Mouse (Mus musculus) embryonic facial prominence, embryonic 15.5 days (tissue): ENCODE data around the gene Mrpl9. TPM values are rescaled to one million over a fixed set of nuclear protein-coding genes. Genes with fewer than 3 reads are reported as not detected.

Experiments used
- ATAC-seq: fragments of 200-750 bp; cut with Nextera tagmentation; 2 replicates; pipeline ENCODE4 v1.8.0; 2017; ENCODE audit warnings: low read depth, moderate TSS enrichment; ENCODE audit not compliant: insufficient number of reproducible peaks, low FRiP score, low TSS enrichment
- H3K27ac ChIP-seq: fragments of 300-500 bp; sonication (generic); replicated peaks from 2 replicates; pipeline ENCODE4 v1.5.1; 2015; ENCODE audit warnings: mild to moderate bottlenecking, inconsistent platforms
- H3K27me3 ChIP-seq: fragments of 300-500 bp; sonication (generic); 2 replicates; pipeline ENCODE4 v1.6.1; 2015; ENCODE audit warnings: inconsistent platforms
- H3K36me3 ChIP-seq: fragments of 300-500 bp; sonication (generic); 2 replicates; pipeline ENCODE4 v1.6.1; 2015; ENCODE audit warnings: mild to moderate bottlenecking, inconsistent platforms
- H3K4me1 ChIP-seq: fragments of 300-500 bp; sonication (generic); 2 replicates; pipeline ENCODE4 v1.6.1; 2015; ENCODE audit warnings: inconsistent platforms
- H3K4me2 ChIP-seq: fragments of 300-500 bp; sonication (generic); replicated peaks from 2 replicates; pipeline ENCODE4 v1.6.1; 2015; ENCODE audit warnings: mild to moderate bottlenecking, inconsistent platforms
- H3K4me3 ChIP-seq: fragments of 300-500 bp; sonication (generic); replicated peaks from 2 replicates; pipeline ENCODE4 v1.5.1; 2015; ENCODE audit warnings: mild to moderate bottlenecking, inconsistent platforms
- H3K9ac ChIP-seq: fragments of 300-500 bp; sonication (generic); 2 replicates; pipeline ENCODE4 v1.6.1; 2015; ENCODE audit warnings: inconsistent platforms
- H3K9me3 ChIP-seq: fragments of 300-500 bp; sonication (generic); replicated peaks from 2 replicates; pipeline ENCODE4 v1.6.1; 2016; ENCODE audit warnings: inconsistent platforms
- WGBS: fragments of 180-500 bp; shearing (Covaris S2); methylation state at CpG from one replicate; pipeline ENCODE4 v1.1.7; 2015; 5-methylcytosine and 5-hydroxymethylcytosine counted together
- polyA plus RNA-seq: library from polyadenylated mRNA; unstranded; fragments of >200 nt; fragmentation: Nextera tagmentation; extraction: Ambion mirVana; gene quantifications from 2 replicates; pipeline ENCODE4 v1.2.1, GENCODE M21; 2015

Gene Mrpl9
- 63.7 and 64.4 TPM in 2 replicates for polyA plus RNA-seq

- peak; percentile 95 for ATAC-seq
- Histone ChIP-seq H3K9ac (peak within 1 kb of the TSS; percentile 93), H3K36me3 (peaks cover 35% of the 10 kb centered on the region), H3K27me3 (no peaks in the 10 kb centered on the region), H3K4me2 (peak within 1 kb of the TSS; percentile 82), H3K9me3 (no peaks in the 10 kb centered on the region), H3K27ac (peak within 1 kb of the TSS; percentile 63), H3K4me1 (peaks cover 8% of the 10 kb centered on the region; the same call in 1 of the 2 replicates), H3K4me3 (peak within 1 kb of the TSS; percentile 95)
- under 1% methylated on average over 39 of the region's 39 CpGs for WGBS
Measured at GRCm38 (mm10) chr3:94442951-94443596, at the start of gene Mrpl9. Gene Mrpl9 (plus strand): TSS chr3:94443318.

- Histone ChIP-seq H3K4me1 (peaks cover 11% of the 10 kb centered on the region), H3K4me3 (no peak overlapping the region), H3K9ac (no peak overlapping the region), H3K27me3 (peaks cover 42% of the 10 kb centered on the region), H3K36me3 (no peaks in the 10 kb centered on the region), H3K9me3 (no peaks in the 10 kb centered on the region), H3K27ac (no peak overlapping the region), H3K4me2 (no peak overlapping the region)
- no peak for ATAC-seq
- 84% methylated on average over 1 of the region's 1 CpGs for WGBS
Measured at GRCm38 (mm10) chr3:94396336-94396735, 46.8 kb upstream of the Mrpl9 start.

GRCm38 (mm10) chr3:94396851-94397250 is 46.3 kb upstream of the Mrpl9 start:
- WGBS: 73% methylated on average over 4 of the region's 4 CpGs
- H3K4me2 ChIP-seq: no peak overlapping the region
- no peak for ATAC-seq
- H3K4me3 ChIP-seq: no peak overlapping the region
- H3K27ac ChIP-seq: no peak overlapping the region
- H3K9ac ChIP-seq: no peak overlapping the region
- H3K27me3 ChIP-seq: peaks cover 47% of the 10 kb centered on the region
- no peaks in the 10 kb centered on the region for H3K9me3 ChIP-seq
- H3K4me1 ChIP-seq: peaks cover 11% of the 10 kb centered on the region
- H3K36me3 ChIP-seq: no peaks in the 10 kb centered on the region

GRCm38 (mm10) chr3:94398217-94398616 is 44.9 kb upstream of the Mrpl9 start, which contains the start of gene Lingo4:
Gene Lingo4 (plus strand): TSS chr3:94398517.
- Histone ChIP-seq H3K4me2 (peak within 1 kb of the TSS; percentile 48), H3K9ac (peak within 1 kb of the TSS; percentile 12; the same call in 1 of the 2 replicates), H3K27me3 (peaks cover 59% of the 10 kb centered on the region), H3K4me3 (peak within 1 kb of the TSS; percentile 28), H3K36me3 (no peaks in the 10 kb centered on the region), H3K4me1 (peaks cover 11% of the 10 kb centered on the region), H3K9me3 (no peaks in the 10 kb centered on the region), H3K27ac (no peak within 1 kb of the TSS)
- no peak for ATAC-seq
- WGBS: 65% methylated on average over 6 of the region's 6 CpGs

- Histone ChIP-seq H3K36me3 (no peaks in the 10 kb centered on the region), H3K9me3 (no peaks in the 10 kb centered on the region), H3K9ac (peak overlapping the region; percentile 12; the same call in 1 of the 2 replicates), H3K27ac (no peak overlapping the region), H3K4me3 (peak overlapping the region; percentile 28), H3K27me3 (peaks cover 62% of the 10 kb centered on the region), H3K4me2 (peak overlapping the region; percentile 48), H3K4me1 (peaks cover 16% of the 10 kb centered on the region)
- no peak for ATAC-seq
- 1% methylated on average over 20 of the region's 20 CpGs for WGBS
Measured at GRCm38 (mm10) chr3:94398943-94399481, 44.1 kb upstream of the Mrpl9 start.

- ATAC-seq: no peak
- WGBS: 45% methylated on average over 5 of the region's 5 CpGs
- H3K36me3 ChIP-seq: no peaks in the 10 kb centered on the region
- no peak overlapping the region for H3K9ac ChIP-seq
- no peaks in the 10 kb centered on the region for H3K9me3 ChIP-seq
- peak overlapping the region; percentile 48; the same call in 1 of the 2 replicates for H3K4me2 ChIP-seq
- H3K27me3 ChIP-seq: peaks cover 62% of the 10 kb centered on the region
- H3K4me3 ChIP-seq: no peak overlapping the region
- H3K4me1 ChIP-seq: peaks cover 24% of the 10 kb centered on the region
- H3K27ac ChIP-seq: no peak overlapping the region
Measured at GRCm38 (mm10) chr3:94399663-94400310, 43.3 kb upstream of the Mrpl9 start.

- no peaks in the 10 kb centered on the region for H3K36me3 ChIP-seq
- H3K9ac ChIP-seq: no peak overlapping the region
- no peaks in the 10 kb centered on the region for H3K9me3 ChIP-seq
- ATAC-seq: no peak
- H3K4me3 ChIP-seq: no peak overlapping the region
- H3K27ac ChIP-seq: no peak overlapping the region
- 56% methylated on average over 8 of the region's 8 CpGs for WGBS
- H3K27me3 ChIP-seq: peaks cover 50% of the 10 kb centered on the region
- peaks cover 29% of the 10 kb centered on the region for H3K4me1 ChIP-seq
- no peak overlapping the region for H3K4me2 ChIP-seq
Measured at GRCm38 (mm10) chr3:94402451-94402850, 40.7 kb upstream of the Mrpl9 start.

- no peak overlapping the region for H3K4me3 ChIP-seq
- H3K9me3 ChIP-seq: no peaks in the 10 kb centered on the region
- no peak overlapping the region for H3K9ac ChIP-seq
- ATAC-seq: 0 out of 2 replicates have a peak, but pooled peaks have one; percentile 40
- WGBS: 19% methylated on average over 7 of the region's 7 CpGs
- peaks cover 38% of the 10 kb centered on the region for H3K27me3 ChIP-seq
- H3K36me3 ChIP-seq: no peaks in the 10 kb centered on the region
- peak overlapping the region; percentile 35; the same call in 1 of the 2 replicates for H3K27ac ChIP-seq
- peaks cover 18% of the 10 kb centered on the region for H3K4me1 ChIP-seq
- 0 out of 2 replicates have a peak overlapping the region, but pooled peaks have one; percentile 6 for H3K4me2 ChIP-seq
Measured at GRCm38 (mm10) chr3:94404366-94405054, 38.6 kb upstream of the Mrpl9 start.

- H3K36me3 ChIP-seq: no peaks in the 10 kb centered on the region
Measured at GRCm38 (mm10) chr3:94405561-94405960, 37.6 kb upstream of the Mrpl9 start.

GRCm38 (mm10) chr3:94412530-94412929 is 30.6 kb upstream of the Mrpl9 start:
- ATAC-seq: no peak
- Histone ChIP-seq H3K4me2 (peak overlapping the region; percentile 94), H3K4me3 (peak overlapping the region; percentile 47), H3K27ac (no peak overlapping the region), H3K27me3 (no peaks in the 10 kb centered on the region; the same call in 1 of the 2 replicates), H3K9me3 (no peaks in the 10 kb centered on the region), H3K36me3 (no peaks in the 10 kb centered on the region), H3K4me1 (peaks cover 11% of the 10 kb centered on the region), H3K9ac (peak overlapping the region; percentile 6; the same call in 1 of the 2 replicates)
- WGBS: 7% methylated on average over 25 of the region's 25 CpGs

More at GRCm38 (mm10) chr3:94405561-94405960, 37.6 kb upstream of the Mrpl9 start:
- Histone ChIP-seq H3K9ac (no peak overlapping the region), H3K4me1 (peaks cover 18% of the 10 kb centered on the region), H3K4me2 (no peak overlapping the region), H3K4me3 (no peak overlapping the region), H3K27me3 (peaks cover 27% of the 10 kb centered on the region), H3K27ac (no peak overlapping the region), H3K9me3 (no peaks in the 10 kb centered on the region)
- WGBS: 50% methylated on average over 4 of the region's 4 CpGs
- ATAC-seq: no peak
